Mouse (Mus musculus) frontal cortex, postnatal 14 days (tissue): ENCODE results near the gene Hoxc12.

Experiments used
- DNase-seq, 2 experiments: peaks; one replicate each; pipeline ENCODE4 v3.0.0; 2022; ENCODE audit warnings: low spot score in 2 of 2

Hoxc12 gene

GRCm38 (mm10) chr15:102936279-102936972 lies at the start of gene Hoxc12:
Hoxc12 (plus strand) TSS chr15:102936757.
- DNase-seq = no peak

GRCm38 (mm10) chr15:102895115-102895514 lies 41.4 kb upstream of the Hoxc12 start:
- DNase-seq = no peak

- no peak for DNase-seq
Observed at GRCm38 (mm10) chr15:102904946-102905345, 31.6 kb upstream of the Hoxc12 start.

GRCm38 (mm10) chr15:102909536-102909935 lies 27.0 kb upstream of the Hoxc12 start:
- no peak for DNase-seq

- no peak for DNase-seq
Observed at GRCm38 (mm10) chr15:102910038-102910437, 26.5 kb upstream of the Hoxc12 start.

GRCm38 (mm10) chr15:102910496-102911095 lies 26.0 kb upstream of the Hoxc12 start:
- DNase-seq = no peak

GRCm38 (mm10) chr15:102913038-102913585 lies 23.4 kb upstream of the Hoxc12 start:
- DNase-seq = no peak

- no peak for DNase-seq
Observed at GRCm38 (mm10) chr15:102917972-102918572, 18.5 kb upstream of the Hoxc12 start.

- DNase-seq = no peak
Observed at GRCm38 (mm10) chr15:102918611-102919265, 17.8 kb upstream of the Hoxc12 start.

GRCm38 (mm10) chr15:102919336-102920180 lies 17.0 kb upstream of the Hoxc12 start:
- DNase-seq = no peak

- DNase-seq = no peak
Observed at GRCm38 (mm10) chr15:102920619-102921018, 15.9 kb upstream of the Hoxc12 start.

- no peak for DNase-seq
Observed at GRCm38 (mm10) chr15:102921053-102922011, 15.2 kb upstream of the Hoxc12 start, which contains the start of gene Hoxc13. Hoxc13 (plus strand) TSS chr15:102921103.

GRCm38 (mm10) chr15:102922012-102922362 lies 14.6 kb upstream of the Hoxc12 start:
- DNase-seq = no peak

- no peak for DNase-seq
Observed at GRCm38 (mm10) chr15:102922636-102923500, 13.7 kb upstream of the Hoxc12 start.

- DNase-seq = no peak
Observed at GRCm38 (mm10) chr15:102927032-102927645, 9.4 kb upstream of the Hoxc12 start.

GRCm38 (mm10) chr15:102931706-102932358 lies 4.7 kb upstream of the Hoxc12 start:
- no peak for DNase-seq

GRCm38 (mm10) chr15:102934438-102934837 lies 2.1 kb upstream of the Hoxc12 start:
- no peak for DNase-seq

- DNase-seq = no peak
Observed at GRCm38 (mm10) chr15:102934897-102935296, 1.7 kb upstream of the Hoxc12 start.
